Mouse (Mus musculus): ENCODE results near the gene Dstn.

- TF ChIP-seq CTCF (IDR thresholded peaks at IDR 0.05; ENCODE audit: insufficient read depth, low read depth, low read length): no peak
- TF ChIP-seq POLR2A (IDR thresholded peaks at IDR 0.05; ENCODE audit: insufficient read depth, low read depth, low read length): no peak
These were observed 35.8 kb upstream of the Dstn start for GRCm38 (mm10) chr2:143879311-143879710.

Measured in olfactory bulb, adult 2 months (tissue).